Mouse (Mus musculus) liver, adult 2 months (tissue): ENCODE data around the gene Txn2.

ENCODE experiments used
- CTCF ChIP-seq: fragments of 200-500 bp; IDR thresholded peaks from 2 replicates; pipeline ENCODE4 v1.5.1; 2011; ENCODE audit warnings: low read depth, low read length, control low read depth
- POLR2A ChIP-seq: fragments of 200-500 bp; IDR thresholded peaks from 2 replicates; pipeline ENCODE4 v1.6.1; 2011; ENCODE audit warnings: low read length, control low read depth; ENCODE audit not compliant: insufficient read depth; ENCODE audit errors: extremely low read depth

GRCm38 (mm10) chr15:77880738-77881137 lies 48.1 kb downstream of the Txn2 start:
- TF ChIP-seq CTCF: no peak
- TF ChIP-seq POLR2A: no peak
